Comparison of ENCODE assay signal across 9 mouse cellular contexts in genomic region chr17:25433223-25433616, GRCm38 (mm10). TPM values are rescaled to one million over a fixed set of nuclear protein-coding genes. Genes with fewer than 3 reads are reported as not detected.
DNase-seq lines count a peak whose midpoint lies in the region; ATAC-seq lines count a peak whose summit lies in the region.
"Had no signal": no experiment of that assay in that cellular context is flagged by ENCODE, and none has a peak within 500 bp of the region (broad histone marks: within the 10 kb centered on the region; RNA-seq: fewer than 3 reads in every experiment).

No protein-coding gene starts in this region.

- DNase-seq in left cerebral cortex, postnatal 4 days = peak; percentile 41
- no peak for DNase-seq in left cerebral cortex, postnatal 14 days (ENCODE audit: low spot score in 2 of 2)
- no peak for DNase-seq in gastrocnemius, postnatal 14 days
- no peak for DNase-seq in thymus, adult 18-20 months
- DNase-seq in urinary bladder, adult 2 months (ENCODE audit: low spot score) = no peak

- 0% methylated on average over 40 of the region's 40 CpGs for WGBS in embryonic facial prominence, embryonic 15.5 days
- 0% methylated on average over 25 of the region's 40 CpGs for WGBS in hindbrain, embryonic 16.5 days
- WGBS in midbrain, embryonic 16.5 days = under 1% methylated on average over 26 of the region's 40 CpGs

- H3K27me3 ChIP-seq in embryonic facial prominence, embryonic 15.5 days = 0 out of 2 replicates have a peak, but pooled peaks cover 4% of the 10 kb centered on the region
- peaks cover 2% of the 10 kb centered on the region; the same call in 1 of the 2 replicates for H3K27me3 ChIP-seq in hindbrain, embryonic 16.5 days (replicated peaks; ENCODE audit: control insufficient read depth, insufficient read depth, low read length)
- no peaks in the 10 kb centered on the region for H3K27me3 ChIP-seq in midbrain, embryonic 16.5 days (ENCODE audit: control insufficient read depth, insufficient read depth, low read depth, low read length)

- no peaks in the 10 kb centered on the region for H3K36me3 ChIP-seq in embryonic facial prominence, embryonic 15.5 days
- no peaks in the 10 kb centered on the region for H3K36me3 ChIP-seq in hindbrain, embryonic 16.5 days (ENCODE audit: control insufficient read depth, insufficient read depth, low read length)
- H3K36me3 ChIP-seq in midbrain, embryonic 16.5 days (ENCODE audit: control insufficient read depth, insufficient read depth, low read length) = no peaks in the 10 kb centered on the region

- intact Hi-C loops in left cerebral cortex, postnatal 4 days (cut with DNase I) = no loop called here
- intact Hi-C loops in left cerebral cortex, postnatal 14 days (cut with DNase I) = no loop called here
- intact Hi-C loops in gastrocnemius, postnatal 14 days (cut with DNase I; ENCODE audit: low total_unique reads) = no loop called here

- peaks cover 64% of the 10 kb centered on the region for H3K4me1 ChIP-seq in embryonic facial prominence, embryonic 15.5 days
- H3K4me1 ChIP-seq in hindbrain, embryonic 16.5 days (ENCODE audit: control insufficient read depth, insufficient read depth, low read depth, low read length) = peaks cover 35% of the 10 kb centered on the region
- peaks cover 36% of the 10 kb centered on the region for H3K4me1 ChIP-seq in midbrain, embryonic 16.5 days (ENCODE audit: control insufficient read depth, insufficient read depth, low read length)

- ATAC-seq in embryonic facial prominence, embryonic 15.5 days (ENCODE audit: insufficient number of reproducible peaks, low FRiP score, low TSS enrichment, low read depth) = peak; percentile 22
- peak; percentile 34 for ATAC-seq in hindbrain, embryonic 16.5 days
- peak; percentile 40 for ATAC-seq in midbrain, embryonic 16.5 days

- H3K4me2 ChIP-seq in embryonic facial prominence, embryonic 15.5 days (replicated peaks) = peak overlapping the region; percentile 90
- H3K4me2 ChIP-seq in hindbrain, embryonic 16.5 days (ENCODE audit: low read length) = peak overlapping the region; percentile 69
- peak overlapping the region; percentile 80 for H3K4me2 ChIP-seq in midbrain, embryonic 16.5 days (ENCODE audit: low read length)

- peak overlapping the region; percentile 82 for H3K27ac ChIP-seq in embryonic facial prominence, embryonic 15.5 days (replicated peaks)
- peak overlapping the region; percentile 78 for H3K27ac ChIP-seq in hindbrain, embryonic 16.5 days (ENCODE audit: low read depth, low read length)
- peak overlapping the region; percentile 80 for H3K27ac ChIP-seq in midbrain, embryonic 16.5 days (ENCODE audit: low read length)

- no peaks in the 10 kb centered on the region for H3K9me3 ChIP-seq in embryonic facial prominence, embryonic 15.5 days (replicated peaks)
- H3K9me3 ChIP-seq in hindbrain, embryonic 16.5 days (ENCODE audit: control insufficient read depth, low read length) = no peaks in the 10 kb centered on the region
- no peaks in the 10 kb centered on the region for H3K9me3 ChIP-seq in midbrain, embryonic 16.5 days (replicated peaks; ENCODE audit: control insufficient read depth, low read length, poor library complexity, severe bottlenecking)

- peak overlapping the region; percentile 78 for H3K4me3 ChIP-seq in embryonic facial prominence, embryonic 15.5 days (replicated peaks)
- peak overlapping the region; percentile 73 for H3K4me3 ChIP-seq in hindbrain, embryonic 16.5 days (ENCODE audit: low read length)
- H3K4me3 ChIP-seq in midbrain, embryonic 16.5 days (ENCODE audit: low read depth, low read length) = peak overlapping the region; percentile 83
- H3K4me3 ChIP-seq: myocyte had no signal

- H3K9ac ChIP-seq in embryonic facial prominence, embryonic 15.5 days = peak overlapping the region; percentile 68
- peak overlapping the region; percentile 88 for H3K9ac ChIP-seq in hindbrain, embryonic 16.5 days (ENCODE audit: low read depth, low read length)
- peak overlapping the region; percentile 94 for H3K9ac ChIP-seq in midbrain, embryonic 16.5 days (ENCODE audit: low read depth, low read length)

RNA-seq across cellular contexts. Expression of gene Cacna1h, which starts 0.4 kb away (rescaled TPM):
- 100 to 1,000 TPM in 1 of 2 experiments, 10 to 100 TPM in 1; 96.9 to 103 TPM for total RNA-seq in left cerebral cortex, postnatal 4 days (2021)
- total RNA-seq in left cerebral cortex, postnatal 14 days (2021) = 10 to 100 TPM; 42.1 to 43.2 TPM
- 4.3 and 5.7 TPM in 2 replicates for polyA plus RNA-seq in embryonic facial prominence, embryonic 15.5 days (2015; fragmentation: Nextera tagmentation; extraction: Ambion mirVana)
- polyA plus RNA-seq in hindbrain, embryonic 16.5 days (2015; fragmentation: Nextera tagmentation; extraction: Ambion mirVana) = 5.9 and 6.2 TPM in 2 replicates
- 10.0 and 11.5 TPM in 2 replicates for polyA plus RNA-seq in midbrain, embryonic 16.5 days (2015; fragmentation: Nextera tagmentation; extraction: Ambion mirVana)
- total RNA-seq in gastrocnemius, postnatal 14 days (2021) = 1 to 10 TPM; 3.2 to 3.4 TPM
- polyA plus RNA-seq in urinary bladder, adult 2 months (2012; rRNA removed) = 28.6 and 59.3 TPM in 2 replicates

RNA-seq across cellular contexts. Expression of gene Tekt4, which starts 21.2 kb away (rescaled TPM):
- 1 to 10 TPM in 1 of 2 experiments, under 1 TPM in 1; 0.70 to 1.6 TPM for total RNA-seq in left cerebral cortex, postnatal 4 days (2021)
- total RNA-seq in left cerebral cortex, postnatal 14 days (2021) = 1 to 10 TPM; 1.5 to 3.8 TPM
- 3.5 and 6.2 TPM in 2 replicates for polyA plus RNA-seq in embryonic facial prominence, embryonic 15.5 days (2015; fragmentation: Nextera tagmentation; extraction: Ambion mirVana)
- 1.4 and 1.9 TPM in 2 replicates for polyA plus RNA-seq in hindbrain, embryonic 16.5 days (2015; fragmentation: Nextera tagmentation; extraction: Ambion mirVana)
- 1.5 TPM in 2 replicates for polyA plus RNA-seq in midbrain, embryonic 16.5 days (2015; fragmentation: Nextera tagmentation; extraction: Ambion mirVana)
- not detected for total RNA-seq in gastrocnemius, postnatal 14 days (2021)
- 0.12 and 0.15 TPM in 2 replicates for polyA plus RNA-seq in urinary bladder, adult 2 months (2012; rRNA removed)
- polyA plus RNA-seq: myocyte had no signal
